In genomic region chr1:36588476-36589450, GRCm38 (mm10) we compare ENCODE assay signal across 8 mouse cellular contexts. TPM values are rescaled to one million over a fixed set of nuclear protein-coding genes. Genes with fewer than 3 reads are reported as not detected.
DNase-seq lines count a peak whose midpoint lies in the region; ATAC-seq lines count a peak whose summit lies in the region.
"Had no signal": no experiment of that assay in that cellular context is flagged by ENCODE, and none has a peak within 500 bp of the region (broad histone marks: within the 10 kb centered on the region; RNA-seq: fewer than 3 reads in every experiment).

No protein-coding gene starts in this region.

- H3K36me3 ChIP-seq in intestine, embryonic 15.5 days = no peaks in the 10 kb centered on the region
- no peaks in the 10 kb centered on the region for H3K36me3 ChIP-seq in neural tube, embryonic 11.5 days (ENCODE audit: control insufficient read depth, insufficient read depth, low read length)

- H3K9ac ChIP-seq in intestine, embryonic 15.5 days = peak overlapping the region; percentile 13; the same call in 1 of the 2 replicates
- no peak overlapping the region for H3K9ac ChIP-seq in neural tube, embryonic 11.5 days (ENCODE audit: low read length)

- H3K27me3 ChIP-seq in intestine, embryonic 15.5 days (replicated peaks) = no peaks in the 10 kb centered on the region
- no peaks in the 10 kb centered on the region for H3K27me3 ChIP-seq in neural tube, embryonic 11.5 days (ENCODE audit: control insufficient read depth, insufficient read depth, low read length)

- 0 out of 2 replicates have a peak overlapping the region, but pooled peaks have one; percentile 15 for H3K4me2 ChIP-seq in intestine, embryonic 15.5 days (replicated peaks)
- no peak overlapping the region for H3K4me2 ChIP-seq in neural tube, embryonic 11.5 days (ENCODE audit: low read depth)

- DNase-seq in 3T3-L1 (ENCODE audit: low read depth, low spot score) = peak; percentile 55
- peak; percentile 25 for DNase-seq in Muller cell, postnatal 12 days (ENCODE audit: inconsistent ontology term)
- DNase-seq in heart, adult 11 months = peak; percentile 97
- DNase-seq in neural tube, embryonic 11.5 days (ENCODE audit: low spot score) = peak; percentile 66
- no peak for DNase-seq in natural killer cell, adult 2 months (ENCODE audit: low spot score in 2 of 2)
- DNase-seq in thymus, adult 18-20 months = no peak

- ATAC-seq in intestine, embryonic 15.5 days = peak; percentile 60
- ATAC-seq in neural tube, embryonic 11.5 days (ENCODE audit: insufficient read depth, low FRiP score, low TSS enrichment) = no peak

- WGBS in intestine, embryonic 15.5 days = 48% methylated on average over 13 of the region's 13 CpGs
- WGBS in neural tube, embryonic 11.5 days = 47% methylated on average over 13 of the region's 13 CpGs

- H3K27ac ChIP-seq in intestine, embryonic 15.5 days = peak overlapping the region; percentile 68
- H3K27ac ChIP-seq in neural tube, embryonic 11.5 days (ENCODE audit: low read depth, low read length) = 0 out of 2 replicates have a peak overlapping the region, but pooled peaks have one; percentile 14

- peaks cover 41% of the 10 kb centered on the region for H3K4me1 ChIP-seq in intestine, embryonic 15.5 days (replicated peaks)
- H3K4me1 ChIP-seq in neural tube, embryonic 11.5 days (ENCODE audit: control insufficient read depth, insufficient read depth, low read length) = peaks cover 12% of the 10 kb centered on the region

- no peaks in the 10 kb centered on the region for H3K9me3 ChIP-seq in intestine, embryonic 15.5 days
- no peaks in the 10 kb centered on the region for H3K9me3 ChIP-seq in neural tube, embryonic 11.5 days (ENCODE audit: control insufficient read depth, low read length)

- H3K4me3 ChIP-seq in intestine, embryonic 15.5 days (replicated peaks) = no peak overlapping the region
- no peak overlapping the region for H3K4me3 ChIP-seq in neural tube, embryonic 11.5 days (ENCODE audit: low read depth, low read length)

RNA-seq across cellular contexts. Expression of gene Sema4c, which starts 30.6 kb away (rescaled TPM):
- 10.6 and 11.6 TPM in 2 replicates for polyA plus RNA-seq in intestine, embryonic 15.5 days (2015; fragmentation: Nextera tagmentation; extraction: Ambion mirVana)
- polyA plus RNA-seq in neural tube, embryonic 11.5 days (2014; fragmentation: Nextera tagmentation; extraction: Ambion mirVana) = 3.6 and 4.6 TPM in 2 replicates

RNA-seq across cellular contexts. Expression of gene Ankrd39, which starts 41.5 kb away (rescaled TPM):
- 21.2 and 23.8 TPM in 2 replicates for polyA plus RNA-seq in intestine, embryonic 15.5 days (2015; fragmentation: Nextera tagmentation; extraction: Ambion mirVana)
- polyA plus RNA-seq in neural tube, embryonic 11.5 days (2014; fragmentation: Nextera tagmentation; extraction: Ambion mirVana) = 15.3 and 16.2 TPM in 2 replicates

RNA-seq across cellular contexts. Expression of gene Gm42417, which starts 49.5 kb away (rescaled TPM):
- polyA plus RNA-seq in intestine, embryonic 15.5 days (2015; fragmentation: Nextera tagmentation; extraction: Ambion mirVana) = 0.20 TPM in 1 of 2 replicates, not detected in the other
- 0.28 TPM in 1 of 2 replicates, not detected in the other for polyA plus RNA-seq in neural tube, embryonic 11.5 days (2014; fragmentation: Nextera tagmentation; extraction: Ambion mirVana)
- polyA plus RNA-seq: liver, embryonic 16.5 days had no signal

RNA-seq across cellular contexts. Expression of gene Ankrd23, which starts 52.1 kb away (rescaled TPM):
- 12.7 and 14.7 TPM in 2 replicates for polyA plus RNA-seq in intestine, embryonic 15.5 days (2015; fragmentation: Nextera tagmentation; extraction: Ambion mirVana)
- polyA plus RNA-seq in neural tube, embryonic 11.5 days (2014; fragmentation: Nextera tagmentation; extraction: Ambion mirVana) = 7.1 and 7.2 TPM in 2 replicates

Comparison
In these comparisons a context has a peak if more than half of its experiments do, and no peak if none do; other contexts are left out.
1. DNase-seq: peak in 3T3-L1 (single experiment), Muller cell, postnatal 12 days (single experiment), heart, adult 11 months (single experiment) and neural tube, embryonic 11.5 days (single experiment); none in natural killer cell, adult 2 months (0 of 2) and thymus, adult 18-20 months (0 of 2).